Mouse (Mus musculus): ENCODE measurements around the gene Bpifa6. TPM values are rescaled to one million over a fixed set of nuclear protein-coding genes. Genes with fewer than 3 reads are reported as not detected.

The Bpifa6 gene
- not detected in 2 replicates for total RNA-seq (2014; fragmentation: Nextera tagmentation)
- not detected in 2 replicates for total RNA-seq (2017)

- no peak for ATAC-seq (replicated peaks; ENCODE audit: low FRiP score, low TSS enrichment, poor library complexity, severe bottlenecking)
Measured at GRCm38 (mm10) chr2:153974582-153974981, at the start of gene Bpifa6. TSS of gene Bpifa6 (plus strand) at chr2:153974945.

- ATAC-seq (replicated peaks; ENCODE audit: low FRiP score, low TSS enrichment, poor library complexity, severe bottlenecking) = peak; percentile 75
Measured at GRCm38 (mm10) chr2:153929871-153930413, 44.8 kb upstream of the Bpifa6 start.

- no peak for ATAC-seq (replicated peaks; ENCODE audit: low FRiP score, low TSS enrichment, poor library complexity, severe bottlenecking)
Measured at GRCm38 (mm10) chr2:153931125-153931524, 43.6 kb upstream of the Bpifa6 start.

- ATAC-seq (replicated peaks; ENCODE audit: low FRiP score, low TSS enrichment, poor library complexity, severe bottlenecking) = no peak
Measured at GRCm38 (mm10) chr2:153933311-153933710, 41.4 kb upstream of the Bpifa6 start.

- ATAC-seq (replicated peaks; ENCODE audit: low FRiP score, low TSS enrichment, poor library complexity, severe bottlenecking) = no peak
Measured at GRCm38 (mm10) chr2:153935348-153935747, 39.4 kb upstream of the Bpifa6 start.

- ATAC-seq (replicated peaks; ENCODE audit: low FRiP score, low TSS enrichment, poor library complexity, severe bottlenecking) = no peak
Measured at GRCm38 (mm10) chr2:153937843-153938242, 36.9 kb upstream of the Bpifa6 start, which contains the start of gene Bpifb4. TSS of gene Bpifb4 (plus strand) at chr2:153938212.

- ATAC-seq (replicated peaks; ENCODE audit: low FRiP score, low TSS enrichment, poor library complexity, severe bottlenecking) = peak; percentile 48; the same call in 1 of the 2 replicates
Measured at GRCm38 (mm10) chr2:153943537-153943936, 31.2 kb upstream of the Bpifa6 start.

- no peak for ATAC-seq (replicated peaks; ENCODE audit: low FRiP score, low TSS enrichment, poor library complexity, severe bottlenecking)
Measured at GRCm38 (mm10) chr2:153944567-153944966, 30.2 kb upstream of the Bpifa6 start.

GRCm38 (mm10) chr2:153952897-153953296 lies 21.8 kb upstream of the Bpifa6 start:
- ATAC-seq (replicated peaks; ENCODE audit: low FRiP score, low TSS enrichment, poor library complexity, severe bottlenecking) = peak; percentile 72

GRCm38 (mm10) chr2:153953836-153954235 lies 20.9 kb upstream of the Bpifa6 start:
- ATAC-seq (replicated peaks; ENCODE audit: low FRiP score, low TSS enrichment, poor library complexity, severe bottlenecking) = peak; percentile 86

GRCm38 (mm10) chr2:153962821-153963331 lies 11.9 kb upstream of the Bpifa6 start:
- no peak for ATAC-seq (replicated peaks; ENCODE audit: low FRiP score, low TSS enrichment, poor library complexity, severe bottlenecking)

GRCm38 (mm10) chr2:153963334-153963733 lies 11.4 kb upstream of the Bpifa6 start:
- no peak for ATAC-seq (replicated peaks; ENCODE audit: low FRiP score, low TSS enrichment, poor library complexity, severe bottlenecking)

GRCm38 (mm10) chr2:153970221-153970620 lies 4.5 kb upstream of the Bpifa6 start:
- ATAC-seq (replicated peaks; ENCODE audit: low FRiP score, low TSS enrichment, poor library complexity, severe bottlenecking) = no peak

- peak; percentile 66 for ATAC-seq (replicated peaks; ENCODE audit: low FRiP score, low TSS enrichment, poor library complexity, severe bottlenecking)
Measured at GRCm38 (mm10) chr2:153995770-153996169, 21.0 kb downstream of the Bpifa6 start.

- no peak for ATAC-seq (replicated peaks; ENCODE audit: low FRiP score, low TSS enrichment, poor library complexity, severe bottlenecking)
Measured at GRCm38 (mm10) chr2:154000501-154000900, 25.8 kb downstream of the Bpifa6 start.

- ATAC-seq (replicated peaks; ENCODE audit: low FRiP score, low TSS enrichment, poor library complexity, severe bottlenecking) = no peak
Measured at GRCm38 (mm10) chr2:154001056-154001455, 26.3 kb downstream of the Bpifa6 start.

- no peak for ATAC-seq (replicated peaks; ENCODE audit: low FRiP score, low TSS enrichment, poor library complexity, severe bottlenecking)
Measured at GRCm38 (mm10) chr2:154004456-154004855, 29.7 kb downstream of the Bpifa6 start.

- ATAC-seq (replicated peaks; ENCODE audit: low FRiP score, low TSS enrichment, poor library complexity, severe bottlenecking) = no peak
Measured at GRCm38 (mm10) chr2:154005094-154005493, 30.3 kb downstream of the Bpifa6 start.

GRCm38 (mm10) chr2:154005734-154006133 lies 31.0 kb downstream of the Bpifa6 start:
- no peak for ATAC-seq (replicated peaks; ENCODE audit: low FRiP score, low TSS enrichment, poor library complexity, severe bottlenecking)

GRCm38 (mm10) chr2:154006331-154006730 lies 31.6 kb downstream of the Bpifa6 start:
- no peak for ATAC-seq (replicated peaks; ENCODE audit: low FRiP score, low TSS enrichment, poor library complexity, severe bottlenecking)

GRCm38 (mm10) chr2:154007381-154007780 lies 32.6 kb downstream of the Bpifa6 start:
- ATAC-seq (replicated peaks; ENCODE audit: low FRiP score, low TSS enrichment, poor library complexity, severe bottlenecking) = no peak
